Mouse (Mus musculus) testis, adult 2 months (tissue): ENCODE data around the gene Serpina3n.

Experiments
- CTCF ChIP-seq: fragments of 200-500 bp; IDR thresholded peaks from 2 replicates; pipeline ENCODE4 v1.5.1; 2012; ENCODE audit warnings: low read depth, mild to moderate bottlenecking, inconsistent platforms, low read length, moderate library complexity; ENCODE audit not compliant: control insufficient read depth, insufficient read depth, insufficient replicate concordance
- POLR2A ChIP-seq: fragments of 200-500 bp; IDR thresholded peaks from 2 replicates; pipeline ENCODE4 v1.6.1; 2012; ENCODE audit warnings: low read depth, mild to moderate bottlenecking, inconsistent platforms, low read length, moderate library complexity; ENCODE audit not compliant: control insufficient read depth

DNA sequence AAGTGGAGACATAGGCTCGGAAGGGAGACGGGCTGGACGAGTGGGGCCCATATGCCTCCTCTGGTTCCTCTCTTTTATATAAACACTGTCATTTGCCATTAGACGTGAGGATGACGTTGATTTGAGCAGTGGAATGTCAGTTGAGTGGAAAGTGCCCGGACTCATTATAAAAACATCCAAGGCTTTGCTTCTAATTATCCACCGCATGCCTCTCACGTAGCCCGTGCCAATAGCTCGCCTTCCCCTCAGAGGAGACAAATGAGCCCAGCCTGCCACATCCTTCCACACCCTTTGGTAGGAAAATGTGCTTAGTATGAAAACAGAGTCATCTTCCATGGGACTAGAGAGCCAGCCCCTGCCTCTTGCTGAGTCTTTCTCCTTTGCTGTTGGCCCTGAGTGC lies 24.8 kb downstream of the Serpina3n start:
- TF ChIP-seq CTCF (no peak), POLR2A (no peak)
